Mouse (Mus musculus) left cerebral cortex, postnatal 10 days (tissue): ENCODE results near the gene Ralgps2. TPM values are rescaled to one million over a fixed set of nuclear protein-coding genes. Genes with fewer than 3 reads are reported as not detected.
A peak's percentile ranks its signal among the peaks of the same experiment; 100 is the strongest.

Experiments used
- DNase-seq, 2 experiments: peaks; one replicate each; pipeline ENCODE4 v3.0.0; 2021 to 2022; ENCODE audit warnings: low spot score in 2 of 2, mixed read lengths in 1 of 2; ENCODE audit errors: extremely low spot score in 1 of 2
- intact Hi-C: fragments of 180-260 bp; cut with DNase I; formaldehyde crosslinking; loops from one replicate; pipeline ENCODE4 v1.15.1; 2025
- total RNA-seq, 2 experiments: library from RNA; stranded (reverse); gene quantifications; 2 replicates each; pipeline ENCODE4 v1.2.3; 2021

The Ralgps2 gene
- total RNA-seq, 2 experiments from 2014 or later: 55.7 to 58.3 TPM

- intact Hi-C loops: no loop called here
- DNase-seq: no peak
Measured at GRCm38 (mm10) chr1:156859156-156859555, 80.3 kb downstream of the Ralgps2 start.

- no peak for DNase-seq
- intact Hi-C loops: no loop called here
Measured at GRCm38 (mm10) chr1:156856666-156857065, 82.8 kb downstream of the Ralgps2 start.

GRCm38 (mm10) chr1:156854558-156854957, 84.9 kb downstream of the Ralgps2 start:
- DNase-seq: no peak
- intact Hi-C loops: no loop called here

GRCm38 (mm10) chr1:156852872-156853271, 86.6 kb downstream of the Ralgps2 start:
- DNase-seq: no peak
- intact Hi-C loops: no loop called here

GRCm38 (mm10) chr1:156852409-156852808, 87.0 kb downstream of the Ralgps2 start:
- no peak for DNase-seq
- intact Hi-C loops: no loop called here

- intact Hi-C loops: no loop called here
- DNase-seq: no peak
Measured at GRCm38 (mm10) chr1:156847098-156847497, 92.3 kb downstream of the Ralgps2 start.

GRCm38 (mm10) chr1:156841625-156842339, 97.6 kb downstream of the Ralgps2 start:
- no peak for DNase-seq
- intact Hi-C loops: no loop called here

- intact Hi-C loops: no loop called here
- DNase-seq: peak; percentile 7 to 53
Measured at GRCm38 (mm10) chr1:156838695-156839094, 100.7 kb downstream of the Ralgps2 start.

GRCm38 (mm10) chr1:156838177-156838576, 101.2 kb downstream of the Ralgps2 start, which contains the start of gene Angptl1:
Angptl1 (plus strand) TSS chr1:156838562.
- intact Hi-C loops: no loop called here
- no peak for DNase-seq

GRCm38 (mm10) chr1:156819236-156819635, 120.2 kb downstream of the Ralgps2 start:
- no peak for DNase-seq
- intact Hi-C loops: no loop called here

GRCm38 (mm10) chr1:156813485-156813884, 125.9 kb downstream of the Ralgps2 start:
- intact Hi-C loops: no loop called here
- DNase-seq: no peak

GRCm38 (mm10) chr1:156812716-156813115, 126.7 kb downstream of the Ralgps2 start:
- intact Hi-C loops: no loop called here
- no peak for DNase-seq

- no peak for DNase-seq
- intact Hi-C loops: no loop called here
Measured at GRCm38 (mm10) chr1:156811928-156812327, 127.5 kb downstream of the Ralgps2 start.

GRCm38 (mm10) chr1:156808332-156808731, 131.1 kb downstream of the Ralgps2 start:
- intact Hi-C loops: loop anchor here (5.0 kb wide), 1 partner anchor 56 kb away; no protein-coding TSS in a partner anchor
- no peak for DNase-seq

GRCm38 (mm10) chr1:156801276-156801675, 138.2 kb downstream of the Ralgps2 start:
- intact Hi-C loops: no loop called here
- DNase-seq: no peak

- no peak for DNase-seq
- intact Hi-C loops: no loop called here
Measured at GRCm38 (mm10) chr1:156796251-156796650, 143.2 kb downstream of the Ralgps2 start.

GRCm38 (mm10) chr1:156789844-156790490, 149.5 kb downstream of the Ralgps2 start:
- intact Hi-C loops: no loop called here
- DNase-seq: no peak

GRCm38 (mm10) chr1:156787164-156787863, 152.1 kb downstream of the Ralgps2 start:
- DNase-seq: no peak
- intact Hi-C loops: no loop called here

GRCm38 (mm10) chr1:156786074-156786473, 153.4 kb downstream of the Ralgps2 start:
- intact Hi-C loops: no loop called here
- DNase-seq: no peak

GRCm38 (mm10) chr1:156784974-156785373, 154.5 kb downstream of the Ralgps2 start:
- intact Hi-C loops: no loop called here
- no peak for DNase-seq
